Mouse (Mus musculus): ENCODE measurements around the gene Nhsl2.

Nhsl2 gene

GRCm38 (mm10) chrX:101981450-101981849, 132.3 kb downstream of the Nhsl2 start:
- no peak for DNase-seq (ENCODE audit: low spot score in 2 of 2)

DNA sequence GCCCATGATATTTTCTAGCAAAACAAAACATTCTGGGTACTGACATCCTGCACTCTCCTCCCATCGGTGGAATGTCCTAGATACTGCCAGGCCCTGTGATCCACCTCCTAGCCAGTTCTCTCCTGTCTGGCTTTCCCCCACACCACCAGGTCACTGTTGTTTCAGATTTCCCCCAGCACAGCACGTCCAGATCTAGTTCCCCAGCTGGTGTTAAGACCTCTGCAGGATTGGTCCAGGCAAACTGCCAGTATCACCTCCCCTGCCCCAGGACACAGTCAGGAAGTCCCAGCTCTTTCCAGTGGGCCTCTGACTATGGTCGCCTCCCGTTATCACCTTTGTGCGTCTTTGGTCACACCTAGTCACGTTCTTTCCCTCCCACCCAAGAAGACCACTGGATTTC, 134.5 kb downstream of the Nhsl2 start:
- no peak for DNase-seq (ENCODE audit: low spot score in 2 of 2)

DNA sequence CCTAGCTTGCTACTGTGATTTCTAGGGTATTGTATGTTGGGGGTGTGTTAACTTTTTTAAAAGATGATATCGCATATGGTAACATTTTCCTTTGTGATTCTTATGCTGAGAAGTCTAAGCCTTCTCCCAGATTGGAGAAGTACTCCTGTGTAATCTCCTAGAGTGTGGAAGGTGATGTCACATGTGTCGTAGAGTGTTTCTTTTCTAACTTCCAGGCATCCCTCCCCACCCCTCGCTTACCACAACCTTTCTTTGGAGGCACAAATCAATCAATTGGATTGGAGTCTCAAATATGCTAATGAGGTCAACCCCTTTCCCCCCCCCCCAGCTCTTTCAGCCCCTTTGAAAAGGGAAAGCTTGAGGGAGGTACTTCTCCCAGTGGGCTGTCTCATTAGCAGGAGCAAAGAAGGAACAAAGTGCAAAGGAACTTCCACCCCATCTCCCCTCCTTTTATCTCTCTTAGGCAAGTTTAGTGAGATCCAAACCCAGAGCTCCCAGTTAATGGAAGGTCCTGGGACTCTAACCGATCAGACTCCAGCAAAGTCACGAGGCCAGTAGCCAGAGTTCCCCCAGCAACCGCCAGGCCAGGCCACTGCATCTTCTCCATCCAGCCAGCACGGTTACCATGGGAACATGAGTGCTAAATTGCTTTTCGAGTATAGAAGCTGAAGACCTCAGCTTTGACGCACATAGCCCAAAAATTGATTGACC, 137.6 kb downstream of the Nhsl2 start:
- DNase-seq (ENCODE audit: low spot score in 2 of 2) = no peak

DNA sequence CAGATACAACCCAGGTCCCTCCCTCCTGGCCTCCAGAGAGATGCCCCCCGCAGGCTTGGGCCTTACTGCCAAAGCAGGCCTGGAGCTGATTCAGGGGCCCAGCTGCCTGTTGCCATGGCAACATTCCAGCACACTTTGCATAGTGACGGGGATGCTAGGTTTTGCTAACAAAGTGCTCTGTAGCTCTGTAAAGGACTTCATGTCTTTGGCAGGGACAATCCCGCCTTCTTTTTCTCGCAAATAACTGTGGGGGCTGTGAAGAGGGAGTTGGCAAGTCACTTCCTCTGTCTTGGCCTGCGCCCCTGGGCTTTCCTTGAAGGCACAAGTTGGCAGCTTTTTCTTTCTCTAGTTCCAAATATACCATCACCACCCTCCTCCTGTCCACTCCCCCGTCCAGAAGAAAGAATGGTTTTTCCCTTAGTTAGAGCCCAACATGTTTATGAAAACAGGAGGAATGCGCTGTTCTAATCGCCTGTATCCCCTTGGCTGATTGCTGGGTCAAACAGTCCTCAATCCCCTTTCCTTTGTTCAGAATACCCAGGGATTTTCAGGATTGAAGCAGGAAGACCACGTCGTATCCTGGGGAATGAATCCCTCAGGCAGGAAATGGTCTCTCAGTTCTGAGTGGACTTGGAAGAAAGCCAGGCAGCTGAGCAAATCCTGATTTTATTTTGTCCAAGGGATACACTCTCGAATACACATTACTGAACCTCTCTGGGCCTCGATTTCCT, 144.8 kb downstream of the Nhsl2 start:
- DNase-seq (ENCODE audit: low spot score in 2 of 2) = peak; percentile 71 to 83

GRCm38 (mm10) chrX:101996726-101997125, 147.5 kb downstream of the Nhsl2 start:
- no peak for DNase-seq (ENCODE audit: low spot score in 2 of 2)

DNA sequence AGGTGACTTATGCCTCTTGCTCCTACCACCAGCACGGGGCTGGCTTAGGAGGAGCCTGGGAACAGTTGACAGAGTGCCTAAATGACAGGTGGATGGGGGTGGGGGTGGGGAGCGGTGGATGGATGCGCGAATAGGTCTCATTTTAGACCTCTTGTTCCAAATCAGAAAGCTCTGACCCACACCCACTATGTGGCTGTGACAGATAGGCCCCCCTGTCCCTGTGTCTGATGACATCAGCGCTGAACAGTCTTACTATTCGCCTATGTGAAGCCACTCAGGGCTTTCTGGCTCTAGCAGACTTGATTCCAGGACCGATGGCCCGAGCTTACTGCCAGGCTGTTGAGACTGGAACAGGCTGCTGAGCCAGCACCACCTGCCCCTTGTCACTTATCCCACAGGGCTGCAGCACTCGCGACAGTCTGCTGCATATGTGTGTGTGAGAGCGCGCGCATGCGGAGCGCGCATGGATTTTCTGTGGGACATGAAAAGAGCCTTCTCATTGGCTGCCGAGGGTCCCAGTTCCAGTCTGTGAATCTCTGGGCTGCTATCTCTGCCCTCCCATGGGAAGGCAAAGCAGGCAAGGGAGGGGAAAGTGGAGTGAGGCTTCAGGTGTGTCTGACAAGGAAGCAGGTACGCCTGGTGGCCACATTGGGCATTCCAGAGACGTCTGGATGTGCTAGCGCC, 154.6 kb downstream of the Nhsl2 start:
- DNase-seq (ENCODE audit: low spot score in 2 of 2) = peak; percentile 45 to 73

DNA sequence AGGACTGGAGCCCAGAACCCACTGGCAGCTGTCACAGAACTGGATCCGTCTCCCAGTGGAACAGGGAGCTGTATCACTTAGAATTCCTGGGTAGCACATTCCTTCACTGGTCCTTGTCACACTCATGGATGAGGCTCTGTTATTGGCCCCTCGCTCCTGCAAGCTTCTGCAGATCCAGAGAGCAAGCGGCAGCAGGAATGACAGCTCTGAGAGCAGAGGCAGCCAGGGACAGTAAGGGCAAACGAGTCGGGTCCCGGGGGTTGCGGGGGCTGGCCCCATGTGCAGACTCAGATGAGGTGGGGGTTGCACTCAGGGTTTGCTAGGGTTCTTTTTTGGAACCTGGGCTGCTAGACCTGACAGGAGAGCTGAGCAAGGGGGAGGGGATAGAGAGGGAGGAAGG, 155.2 kb downstream of the Nhsl2 start:
- no peak for DNase-seq (ENCODE audit: low spot score in 2 of 2)

- DNase-seq (ENCODE audit: low spot score in 2 of 2) = no peak
Measured at GRCm38 (mm10) chrX:102005141-102005641, 156.0 kb downstream of the Nhsl2 start.

DNA sequence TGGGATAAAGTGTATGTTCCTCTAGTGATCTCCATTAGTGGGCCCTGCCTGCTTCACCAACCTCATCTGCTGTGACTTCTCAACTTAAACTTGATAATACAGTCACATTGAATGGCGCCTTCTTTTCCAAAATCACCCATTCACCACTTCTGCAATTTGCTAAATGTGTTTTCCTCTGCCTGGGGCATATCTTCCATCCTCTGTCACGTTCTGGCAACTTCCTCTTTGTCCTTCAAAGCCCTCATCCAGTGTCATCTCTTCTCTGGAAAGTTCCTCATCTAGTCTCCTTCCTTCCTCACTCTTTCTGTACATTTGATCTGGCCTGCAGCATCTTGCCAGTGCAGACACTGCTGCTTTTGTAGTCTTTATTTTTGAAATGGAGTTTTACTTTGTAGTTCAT, 158.8 kb downstream of the Nhsl2 start:
- DNase-seq (ENCODE audit: low spot score in 2 of 2) = no peak

DNA sequence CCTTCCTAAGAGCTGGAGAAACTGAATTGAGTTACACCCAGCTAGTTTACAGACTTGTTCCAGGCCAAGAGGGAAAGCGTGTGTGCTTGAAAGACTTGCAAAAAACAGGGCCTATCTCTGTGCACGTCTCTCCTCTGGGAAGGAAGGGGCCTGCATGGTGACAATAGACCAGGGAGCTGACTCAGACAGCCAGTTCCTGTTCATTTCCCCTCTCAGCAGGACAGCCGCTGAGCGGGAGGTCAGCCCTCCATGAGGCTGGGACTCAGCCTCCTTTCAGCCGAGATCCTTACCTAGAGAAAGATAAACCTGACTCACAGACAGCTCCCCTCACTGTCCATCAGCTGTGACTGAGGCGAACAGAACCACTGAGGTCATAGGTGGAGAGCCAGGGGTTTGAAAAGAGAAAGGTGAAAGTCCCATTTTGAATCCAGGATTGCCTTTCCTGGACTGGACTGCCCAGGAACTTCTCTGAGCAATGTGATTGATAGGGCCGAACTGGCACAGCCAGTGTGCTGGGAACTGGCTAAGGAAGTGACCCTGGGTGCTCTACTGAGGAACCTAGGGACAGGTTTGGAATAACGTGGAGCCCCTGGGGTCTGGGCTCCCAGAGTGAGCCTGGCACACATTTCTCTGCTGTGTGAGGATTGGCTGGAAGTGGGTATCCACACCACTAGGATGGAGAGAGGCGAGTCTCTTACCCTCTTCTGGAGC, 168.2 kb downstream of the Nhsl2 start:
- DNase-seq (ENCODE audit: low spot score in 2 of 2) = no peak

DNA sequence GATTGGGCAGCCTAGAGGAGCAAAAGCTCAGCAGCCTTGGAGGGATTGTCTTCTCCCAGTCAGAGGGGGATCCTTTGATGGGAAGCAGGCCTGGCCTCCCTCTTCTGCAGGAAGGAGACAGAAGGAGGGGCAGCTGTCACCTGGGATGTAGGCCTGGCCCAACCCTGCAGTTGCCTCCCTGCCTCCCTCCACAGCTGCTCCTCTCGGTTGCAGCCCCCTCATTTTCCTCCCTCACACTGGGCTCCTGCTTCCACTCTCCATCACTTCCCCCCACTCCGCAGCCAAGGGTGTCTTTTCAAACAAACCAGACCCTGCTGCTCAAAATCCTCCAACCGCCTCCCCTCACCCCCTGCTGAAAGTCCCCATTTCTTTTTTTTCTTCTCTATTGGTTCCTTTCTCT, 169.7 kb downstream of the Nhsl2 start:
- DNase-seq (ENCODE audit: low spot score in 2 of 2) = peak in 1 of 2 experiments; percentile 30

- DNase-seq (ENCODE audit: low spot score in 2 of 2) = no peak
Measured at GRCm38 (mm10) chrX:102019471-102020240, 170.5 kb downstream of the Nhsl2 start.

GRCm38 (mm10) chrX:102024976-102025375, 175.8 kb downstream of the Nhsl2 start:
- no peak for DNase-seq (ENCODE audit: low spot score in 2 of 2)

GRCm38 (mm10) chrX:102031851-102032250, 182.7 kb downstream of the Nhsl2 start:
- no peak for DNase-seq (ENCODE audit: low spot score in 2 of 2)

DNA sequence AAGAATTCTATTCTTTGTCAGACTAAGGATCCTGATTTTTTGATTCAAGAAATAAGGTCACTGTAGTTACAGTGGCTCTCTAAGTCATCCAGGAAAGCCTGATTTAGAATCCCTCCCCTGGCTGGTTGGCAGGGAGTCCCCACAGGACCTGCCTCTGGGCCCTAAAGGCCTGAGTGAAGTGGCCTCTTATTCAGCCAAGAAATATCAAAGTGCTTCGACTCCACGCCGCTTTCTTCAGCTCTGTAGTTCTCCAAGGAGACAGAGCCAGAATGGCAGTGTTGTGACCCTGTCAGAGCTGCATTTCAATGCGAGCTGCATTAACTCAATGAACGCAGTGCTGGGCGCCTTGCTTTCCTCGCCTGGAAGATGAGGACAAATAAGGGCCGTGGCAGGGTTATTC, 183.2 kb downstream of the Nhsl2 start:
- DNase-seq (ENCODE audit: low spot score in 2 of 2) = no peak

DNA sequence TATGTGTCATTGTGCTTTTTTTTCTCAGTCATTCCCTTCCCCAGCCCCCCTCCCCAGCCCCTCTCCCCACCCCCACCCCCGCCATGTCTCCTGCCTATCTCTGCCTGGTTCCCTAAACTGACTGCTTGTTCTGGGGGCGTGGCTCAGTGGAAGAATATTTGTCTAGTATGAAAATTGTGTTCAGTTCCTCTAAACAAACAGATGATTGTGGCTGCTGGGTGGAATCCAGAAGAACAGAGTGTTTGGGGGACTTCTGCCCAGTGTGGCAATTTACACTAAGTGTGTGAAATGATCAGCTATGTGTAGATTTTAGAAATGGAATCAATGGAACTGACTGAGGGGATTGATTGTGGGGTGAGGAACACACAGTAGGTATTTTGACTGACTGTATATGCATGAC, 184.4 kb downstream of the Nhsl2 start:
- no peak for DNase-seq (ENCODE audit: low spot score in 2 of 2)

- DNase-seq (ENCODE audit: low spot score in 2 of 2) = no peak
Measured at GRCm38 (mm10) chrX:102035671-102036070, 186.5 kb downstream of the Nhsl2 start.

DNA sequence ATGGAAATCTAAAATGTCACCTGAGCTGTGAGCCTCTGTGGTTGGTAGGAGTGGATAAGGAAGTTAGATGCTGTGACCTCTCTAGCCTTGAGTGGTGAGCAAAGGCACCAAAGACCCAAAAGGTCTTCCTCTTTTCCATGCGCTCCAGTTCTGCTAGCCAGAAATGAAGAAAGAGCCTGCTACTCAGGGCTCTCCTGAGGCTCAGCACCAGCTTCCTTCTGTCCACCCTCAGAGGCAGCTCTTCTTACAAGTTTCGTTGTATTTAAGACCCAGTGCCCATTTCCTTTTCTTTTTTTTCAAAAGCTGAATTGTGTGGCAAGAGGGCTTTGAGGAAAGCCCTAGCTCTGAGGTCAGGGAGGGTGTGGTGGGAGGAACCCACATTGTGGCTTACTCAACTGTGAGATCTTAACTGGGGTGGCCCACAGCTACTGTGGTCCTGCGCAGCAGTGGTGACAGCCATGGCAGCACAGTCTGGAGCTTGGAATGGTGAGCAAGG, 187.7 kb downstream of the Nhsl2 start:
- no peak for DNase-seq (ENCODE audit: low spot score in 2 of 2)

DNA sequence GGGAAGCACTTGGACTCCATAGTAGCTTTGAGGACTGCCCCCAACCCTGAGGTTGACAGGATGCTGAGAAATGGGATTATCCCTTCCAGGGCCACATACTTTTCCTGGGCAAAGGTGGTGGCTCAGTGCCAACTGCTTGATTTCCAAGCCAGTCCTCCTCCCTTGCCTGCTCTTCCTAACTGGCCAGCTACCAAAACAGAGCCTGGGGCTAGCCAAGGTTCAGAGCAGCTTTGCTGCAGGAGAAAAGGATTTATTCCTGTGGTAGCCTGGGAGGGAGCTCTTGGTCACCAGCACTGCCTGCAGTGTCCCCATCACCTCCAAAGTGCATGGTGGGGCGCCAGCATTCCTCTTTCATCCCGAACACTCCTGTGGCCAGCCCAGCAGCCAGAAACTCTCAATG, 188.3 kb downstream of the Nhsl2 start:
- no peak for DNase-seq (ENCODE audit: low spot score in 2 of 2)

DNA sequence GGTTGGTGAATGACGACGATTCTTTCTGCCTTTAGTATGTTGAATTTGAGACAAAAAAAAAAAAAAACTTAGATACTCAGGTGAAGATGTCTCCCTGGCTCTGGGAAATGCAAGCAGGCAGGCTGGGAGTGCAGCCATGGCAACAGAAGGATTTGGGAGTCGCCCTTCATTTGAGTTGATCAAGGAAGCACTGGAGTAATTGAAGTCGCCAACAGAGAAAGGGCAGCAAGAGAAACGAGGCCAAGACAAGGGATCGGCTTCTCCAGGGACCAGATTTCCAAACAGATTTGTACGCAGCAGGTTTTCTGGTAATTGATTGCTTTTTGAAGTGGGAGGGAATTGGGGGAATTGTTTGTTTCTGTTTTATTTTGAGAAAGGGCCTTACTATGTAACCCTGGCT, 192.4 kb downstream of the Nhsl2 start:
- DNase-seq (ENCODE audit: low spot score in 2 of 2) = no peak

DNA sequence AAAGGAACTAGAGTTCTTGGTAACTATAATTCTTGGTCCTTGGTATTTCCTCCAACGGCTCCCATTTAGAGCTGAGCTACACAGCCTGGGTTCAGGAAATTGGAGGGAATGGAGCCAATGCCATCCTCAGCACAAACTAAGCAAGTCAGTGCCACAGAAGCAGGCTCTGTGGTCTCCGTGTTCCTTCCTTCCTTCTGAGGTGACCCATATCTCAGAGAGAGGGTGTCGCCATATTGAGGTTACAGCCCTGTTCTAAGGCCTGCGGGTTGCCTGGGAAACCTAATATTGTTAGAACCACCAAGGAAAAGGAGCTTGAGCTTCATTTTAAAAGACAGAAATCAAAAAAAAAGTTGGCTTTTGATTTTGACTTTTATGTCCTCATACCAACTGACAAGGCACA, 193.2 kb downstream of the Nhsl2 start:
- DNase-seq (ENCODE audit: low spot score in 2 of 2) = no peak

All from left cerebral cortex, adult 9 months (tissue).